Mouse (Mus musculus) urinary bladder, postnatal 4 days (tissue): ENCODE measurements at regions not wholly inside any gene's neighbourhood (a gene's known extent, or its start where the extent isn't known, plus 50 kb on each side); places are given as distances from the start of the nearest gene placed in this dataset.
"Not testable (repeated sequence)": the region's sequence is repeated elsewhere in the genome, so short reads cannot be mapped to it uniquely, and the experiment has no call there.

Source experiments
- DNase-seq, 2 experiments: peaks; one replicate each; pipeline ENCODE4 v3.0.0; 2021 to 2022; ENCODE audit warnings: low spot score in 2 of 2

DNA sequence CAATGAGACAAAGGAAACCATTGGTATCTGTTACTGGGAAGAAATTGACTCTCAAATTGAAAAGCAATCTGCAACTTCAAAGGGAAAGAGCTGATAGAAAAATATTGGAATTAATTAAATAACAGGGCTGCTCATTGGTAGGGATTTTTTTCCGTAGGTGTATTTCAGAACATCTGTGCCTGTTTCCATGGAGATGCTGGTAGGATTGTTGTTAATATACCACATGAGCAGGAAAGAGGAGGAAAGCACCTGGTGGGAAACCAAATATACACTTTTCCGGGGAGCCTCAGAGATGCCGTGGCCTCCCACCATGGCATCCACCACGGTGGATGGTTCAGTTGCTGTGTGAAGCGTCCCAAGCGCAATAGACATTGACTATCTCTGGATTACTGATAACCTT lies 428.0 kb upstream of the Sphkap start:
- no peak for DNase-seq

DNA sequence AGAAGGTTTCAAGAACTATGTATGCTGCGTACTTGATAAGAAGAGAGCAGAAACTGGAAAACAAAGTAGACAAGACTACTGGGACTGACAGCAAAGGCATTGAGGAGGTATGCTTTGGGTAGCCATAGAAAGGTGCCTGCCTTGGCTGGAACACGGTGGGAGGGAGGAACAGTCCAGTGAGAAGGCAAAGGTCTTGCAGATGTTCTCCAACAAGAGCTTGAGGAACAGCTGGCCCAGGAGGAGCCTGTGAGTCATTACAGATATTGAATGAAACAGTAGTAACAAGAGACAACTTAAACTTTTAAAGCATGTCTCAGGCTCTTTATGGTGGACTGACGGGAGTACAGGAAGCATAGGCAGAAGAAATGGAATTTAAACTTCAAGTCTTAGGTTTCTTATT lies 424.9 kb upstream of the Sphkap start:
- DNase-seq: no peak

DNA sequence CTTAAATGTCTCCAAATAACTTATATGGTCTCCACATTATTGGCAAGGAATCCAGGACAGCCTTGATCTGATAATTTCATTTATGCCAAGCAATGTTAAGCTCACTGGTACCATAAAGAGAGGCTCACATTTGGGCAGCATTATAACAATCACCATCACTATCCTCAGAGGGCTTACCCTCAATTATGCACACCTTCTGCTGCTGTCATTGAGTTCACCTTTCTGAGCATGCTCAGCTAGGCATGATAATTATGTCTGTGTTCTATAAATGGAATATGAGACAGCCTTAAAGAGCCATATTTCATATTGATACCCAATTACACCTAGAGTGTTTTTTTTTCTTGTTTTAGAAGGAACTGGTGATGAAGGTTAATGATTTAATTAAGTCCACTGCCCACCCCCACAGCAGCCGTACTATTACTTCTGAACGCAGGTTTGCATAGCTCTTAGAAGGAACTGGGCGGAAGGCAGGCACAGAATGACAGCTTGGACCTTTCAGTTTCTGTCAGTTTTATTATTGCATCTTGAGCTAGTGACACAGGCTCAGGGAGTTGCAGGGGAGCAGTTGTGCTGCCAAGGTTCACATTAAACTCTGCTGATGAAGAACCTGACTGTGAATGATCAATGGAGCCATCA lies 424.0 kb upstream of the Sphkap start:
- no peak for DNase-seq

DNA sequence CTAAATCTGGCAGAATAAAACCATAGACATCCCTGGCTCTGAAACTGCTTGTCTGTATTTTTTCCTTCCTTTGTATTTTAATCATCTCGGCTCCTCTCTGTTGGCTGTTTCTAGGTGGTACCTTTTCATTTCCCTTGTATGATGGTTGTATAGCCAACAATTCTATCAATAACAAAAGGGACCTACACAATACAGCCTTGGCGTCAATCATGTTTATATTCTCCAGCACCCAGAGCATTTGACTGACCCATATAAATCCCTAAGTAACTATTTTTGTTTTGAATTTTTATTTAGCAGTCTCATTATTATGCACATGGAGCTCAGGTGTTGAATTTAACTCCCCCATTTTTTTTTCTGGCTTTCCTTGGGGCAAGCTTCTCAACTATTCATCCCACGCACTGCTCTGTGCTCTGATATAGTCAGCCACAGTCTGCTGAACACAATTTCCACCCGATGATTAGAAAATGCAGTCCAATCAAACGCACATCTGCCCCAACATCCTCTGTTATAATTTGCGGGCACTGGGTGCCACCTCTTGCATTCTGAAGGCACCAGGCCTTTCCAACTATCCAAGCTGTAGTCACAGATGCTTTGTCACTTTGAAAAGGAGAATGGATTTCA lies 422.1 kb upstream of the Sphkap start:
- DNase-seq: no peak

DNA sequence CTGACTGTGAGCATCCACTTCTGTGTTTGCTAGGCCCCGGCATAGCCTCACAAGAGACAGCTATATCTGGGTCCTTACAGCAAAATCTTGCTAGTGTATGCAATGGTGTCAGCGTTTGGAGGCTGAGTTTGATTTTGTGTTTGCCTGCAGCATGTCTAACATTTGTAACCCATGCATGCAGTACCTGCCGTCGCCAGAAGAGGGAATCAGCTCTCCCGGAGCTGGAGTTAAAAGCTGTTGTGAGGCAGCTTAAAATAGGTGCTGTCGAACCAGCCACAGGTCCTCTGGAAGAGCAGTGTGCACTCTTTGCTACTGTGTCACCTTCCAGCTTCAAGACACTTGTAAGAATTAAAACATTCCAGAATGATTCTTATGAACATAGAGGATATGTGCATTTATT lies 403.2 kb upstream of the Sphkap start:
- not testable (repeated sequence) for DNase-seq

DNA sequence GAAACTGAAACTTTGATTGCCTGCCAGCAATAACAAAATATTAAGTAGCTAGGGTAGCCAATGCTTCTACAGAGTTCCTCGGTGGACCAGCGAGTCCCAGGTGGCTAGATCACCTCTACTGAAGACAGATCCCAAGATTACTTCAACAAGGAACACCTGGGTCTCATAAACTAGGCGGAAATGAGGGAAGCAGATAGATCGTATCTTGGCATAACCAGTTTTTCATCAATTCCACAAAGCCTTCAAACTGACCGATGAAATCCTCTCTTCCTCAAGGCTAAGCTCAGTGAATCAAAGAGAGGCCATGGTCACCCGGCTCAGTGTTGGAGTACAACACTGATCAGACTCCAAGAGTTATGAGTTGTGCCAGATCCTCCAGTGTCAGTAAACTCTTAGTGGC lies 400.4 kb upstream of the Sphkap start:
- no peak for DNase-seq

DNA sequence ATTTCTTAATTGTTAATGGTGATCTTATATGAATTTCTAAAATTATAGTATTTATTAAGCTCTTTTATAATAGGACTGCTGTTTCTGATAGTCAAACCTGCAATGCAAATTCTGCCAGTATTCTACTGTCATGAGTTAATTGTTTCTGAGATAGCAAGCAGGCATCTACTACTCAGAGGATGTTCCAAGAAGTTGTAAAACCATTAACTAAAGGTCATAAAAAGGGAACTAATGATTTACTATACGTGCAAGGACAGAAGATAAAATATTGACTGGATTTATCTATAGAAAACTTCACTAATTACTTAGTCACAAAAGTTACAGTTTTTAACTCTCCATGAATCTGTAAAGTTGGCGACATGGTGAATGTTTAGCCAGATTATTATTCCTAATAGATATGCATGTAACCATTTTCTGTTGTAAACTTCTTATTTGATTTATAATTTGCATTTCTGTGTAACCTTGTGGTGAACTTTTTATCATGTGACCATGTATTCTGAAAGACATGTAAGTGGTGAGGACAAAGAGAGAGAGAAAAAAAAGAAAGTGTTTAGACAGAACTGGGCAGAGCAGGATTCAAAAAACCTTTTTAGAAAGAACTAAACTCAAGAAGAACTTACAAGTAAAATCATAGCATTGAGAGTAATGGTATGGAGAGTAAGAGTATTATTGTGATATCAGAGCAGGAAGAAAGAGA lies 395.5 kb upstream of the Sphkap start:
- no peak for DNase-seq

DNA sequence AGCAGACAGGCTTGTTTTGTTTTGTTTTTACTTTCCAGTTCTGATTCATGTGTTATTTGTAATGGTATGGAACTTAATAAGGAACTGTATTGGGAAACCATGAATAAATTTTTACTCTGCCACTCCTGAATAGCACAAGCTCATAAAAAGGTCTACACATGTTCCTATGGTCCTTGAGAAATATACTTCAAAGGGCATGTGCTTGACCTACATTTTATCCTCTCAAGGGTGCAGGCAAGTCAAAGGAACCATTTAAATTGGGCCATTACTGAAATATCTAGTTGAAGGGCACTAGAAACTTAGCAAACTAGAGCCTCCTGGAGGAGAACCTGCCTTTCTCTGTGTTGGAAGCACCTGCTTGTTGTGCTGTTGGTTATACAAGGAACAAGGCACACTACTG lies 393.8 kb upstream of the Sphkap start:
- no peak for DNase-seq

DNA sequence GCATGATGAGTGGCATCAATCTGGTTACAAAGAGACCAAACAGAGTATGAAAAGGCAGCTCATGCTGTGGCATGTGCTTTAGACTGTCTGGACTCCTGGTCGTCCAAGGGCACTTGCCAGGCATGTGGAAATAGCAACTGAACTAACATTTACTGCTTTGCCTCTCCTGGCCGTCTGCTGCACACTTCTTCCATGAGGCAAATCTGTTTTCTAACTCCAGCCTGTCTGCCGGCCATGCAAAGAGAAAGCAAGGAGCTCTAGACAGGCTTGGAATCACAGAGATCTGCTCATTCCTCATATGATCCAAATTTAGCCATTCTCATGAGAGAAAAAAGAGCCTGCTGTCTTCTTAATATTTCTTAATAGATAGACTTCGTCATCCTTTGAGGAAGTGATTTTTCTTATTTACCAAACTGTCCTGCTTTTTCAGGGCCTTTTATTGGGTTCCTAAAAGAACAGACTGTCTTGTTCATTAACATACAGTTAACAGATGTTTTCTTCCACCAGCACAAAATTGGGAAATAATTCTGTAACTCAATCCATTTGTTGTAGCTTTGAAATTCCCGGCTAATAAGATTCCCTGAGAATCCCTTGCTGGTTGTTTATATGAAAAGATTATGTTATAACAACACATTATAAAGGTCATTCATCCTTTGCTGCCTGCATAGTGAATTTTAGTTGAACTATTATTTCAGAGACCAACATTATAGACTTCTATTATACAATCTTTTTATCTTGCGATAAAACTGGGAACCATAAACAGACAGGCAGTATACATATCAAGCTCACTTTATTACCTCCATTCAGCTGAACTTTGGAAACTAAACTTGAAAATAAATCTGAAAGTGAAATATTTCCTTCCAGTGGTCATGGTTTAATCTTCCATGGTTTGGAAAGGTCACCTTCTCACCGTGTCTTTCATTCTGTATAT lies 389.2 kb upstream of the Sphkap start:
- DNase-seq: no peak

DNA sequence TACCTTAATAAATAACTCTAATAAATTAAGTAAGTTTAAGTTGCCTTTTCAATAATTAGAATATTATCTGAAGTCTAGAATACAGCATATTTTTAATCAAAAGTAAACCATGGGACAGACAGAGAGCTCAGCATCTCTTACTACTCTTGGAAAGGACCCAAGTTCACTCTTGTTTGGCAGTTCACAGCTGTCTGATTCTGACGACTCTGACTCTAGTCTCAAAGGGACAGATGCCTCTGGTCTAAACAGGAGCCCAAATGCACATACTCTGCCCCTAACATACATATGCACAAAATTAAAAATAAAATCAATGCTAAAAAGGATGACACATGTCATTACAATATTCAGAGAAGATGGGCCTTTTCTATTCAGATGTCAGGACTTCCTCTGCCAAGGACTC lies 369.2 kb upstream of the Sphkap start:
- no peak for DNase-seq

DNA sequence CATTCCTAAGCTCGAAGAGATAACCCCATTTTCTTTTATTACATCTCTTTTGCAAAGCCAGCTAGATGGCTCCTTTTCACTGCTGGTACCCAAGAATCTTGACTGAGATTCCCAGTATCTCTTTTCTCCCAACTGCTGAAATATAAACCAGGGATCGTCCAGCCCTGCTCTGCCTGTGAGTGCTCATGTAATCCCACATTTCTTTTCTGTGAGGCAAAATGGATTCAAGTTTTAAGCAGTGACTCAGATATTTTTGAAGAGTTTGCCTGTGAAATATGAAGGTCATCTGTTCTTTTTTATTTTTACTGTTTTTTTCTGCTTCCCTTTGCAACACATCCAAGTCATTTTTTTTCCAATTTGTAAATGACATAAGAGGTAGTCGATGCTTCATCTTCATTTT lies 363.2 kb upstream of the Sphkap start:
- no peak for DNase-seq

DNA sequence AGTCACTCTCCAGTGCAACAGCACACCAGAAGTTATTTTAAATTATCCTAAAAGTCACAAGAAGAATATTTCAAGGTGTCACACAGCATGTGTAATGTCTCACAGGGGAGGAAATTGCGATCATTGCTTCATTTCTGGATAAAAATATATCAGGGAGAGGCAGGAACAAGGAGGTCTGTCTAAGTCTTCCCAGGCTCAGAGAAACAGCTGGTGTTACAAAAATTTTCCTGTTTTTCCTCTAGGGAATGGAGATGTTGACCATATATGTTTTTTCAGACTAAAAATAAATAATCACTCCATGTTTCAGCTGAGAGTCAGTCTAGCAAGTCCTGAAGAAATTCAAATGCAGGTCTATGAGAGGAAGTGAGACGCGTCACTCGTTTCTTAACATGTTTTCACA lies 353.5 kb upstream of the Sphkap start:
- no peak for DNase-seq

DNA sequence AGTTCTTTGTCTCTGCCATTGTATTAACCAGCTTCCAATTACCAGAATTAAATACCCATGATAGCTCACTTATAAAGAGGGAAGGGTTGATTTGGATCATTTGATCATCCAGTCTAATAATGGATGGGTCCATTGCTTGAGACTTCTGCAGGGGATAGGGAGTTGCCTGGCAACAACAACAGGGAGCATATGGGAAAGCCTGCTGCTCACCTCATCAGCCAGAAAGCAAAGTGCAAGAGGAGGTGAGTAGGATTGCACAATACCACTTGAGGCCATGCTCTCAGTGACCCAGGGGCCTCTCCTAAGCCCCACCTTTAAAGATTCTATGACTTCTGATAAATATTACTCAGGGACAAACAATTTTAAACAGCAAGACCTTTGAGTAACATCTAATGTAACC lies 348.9 kb upstream of the Sphkap start:
- no peak for DNase-seq

DNA sequence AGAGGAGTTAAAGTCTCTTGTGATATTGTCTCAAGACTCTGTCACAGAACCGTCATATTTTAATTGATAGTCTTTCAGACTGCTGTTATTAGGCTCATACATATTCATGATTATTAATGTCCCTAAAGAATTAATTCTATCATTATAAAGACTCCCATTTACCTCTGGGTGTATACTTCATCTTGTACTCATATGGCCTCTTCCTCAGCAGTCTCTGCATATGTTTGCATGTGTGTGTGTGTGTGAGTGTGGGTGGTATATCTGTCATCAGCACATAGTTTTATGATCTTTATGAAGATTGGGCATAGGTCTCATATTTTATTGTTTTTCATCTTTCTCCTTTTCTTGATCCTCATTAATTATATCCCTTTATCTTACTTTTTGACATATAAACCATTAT lies 347.3 kb upstream of the Sphkap start:
- DNase-seq: no peak

DNA sequence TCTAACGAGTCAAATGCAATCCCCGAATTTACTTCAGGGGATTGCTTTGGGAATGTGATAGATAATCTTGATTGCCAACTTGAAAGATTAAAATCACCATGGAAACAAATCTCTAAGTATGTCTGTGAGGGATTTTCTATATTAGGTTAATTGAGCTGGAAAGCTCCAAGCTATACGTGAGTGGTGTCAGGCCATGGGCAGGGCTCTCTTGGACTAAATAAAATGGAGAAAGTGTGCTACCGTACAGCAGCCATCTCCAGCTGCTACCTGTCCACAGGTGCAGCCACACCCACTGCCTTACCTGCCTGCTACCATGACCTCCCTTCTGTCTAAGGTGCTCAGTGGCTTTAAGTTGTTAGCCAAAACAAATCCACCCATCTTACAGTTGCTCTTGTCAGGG lies 345.0 kb upstream of the Sphkap start:
- no peak for DNase-seq

DNA sequence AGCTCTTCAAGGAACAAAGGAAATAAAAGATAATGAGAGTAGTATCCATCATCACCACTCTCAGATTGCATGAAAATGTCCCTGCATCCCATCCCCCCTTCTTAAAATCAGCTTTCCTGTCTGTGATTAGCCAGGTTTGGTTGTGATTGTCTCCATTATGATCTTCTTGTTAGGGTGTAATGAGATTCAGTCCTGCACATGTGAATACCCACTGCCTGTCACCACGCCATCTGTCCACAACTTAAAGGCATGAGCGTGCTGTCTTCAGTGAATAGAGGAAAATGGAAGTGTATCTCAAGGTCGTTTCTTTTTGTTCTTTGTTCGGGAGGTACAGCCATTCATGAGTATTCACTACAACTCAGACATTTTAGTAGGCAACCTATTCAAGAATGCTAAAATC lies 341.0 kb upstream of the Sphkap start:
- no peak for DNase-seq

DNA sequence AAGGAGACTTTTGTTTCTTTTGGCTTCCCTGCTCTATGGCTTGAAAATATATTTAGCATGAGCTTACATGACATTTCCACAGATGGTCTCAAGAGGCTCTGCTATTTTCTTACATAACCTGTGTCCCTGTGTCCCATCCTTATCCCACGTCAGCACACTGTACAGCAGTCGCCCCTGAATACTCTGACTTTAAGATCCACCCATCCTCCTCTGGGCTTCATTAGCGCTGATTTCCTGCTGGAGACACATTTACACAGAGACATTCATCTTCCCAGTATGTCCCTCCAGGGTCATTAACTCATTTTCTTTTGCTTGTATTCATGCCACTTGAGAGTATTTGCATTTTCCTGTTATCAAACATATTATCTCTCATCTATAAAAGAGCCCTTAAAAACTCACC lies 340.1 kb upstream of the Sphkap start:
- no peak for DNase-seq

DNA sequence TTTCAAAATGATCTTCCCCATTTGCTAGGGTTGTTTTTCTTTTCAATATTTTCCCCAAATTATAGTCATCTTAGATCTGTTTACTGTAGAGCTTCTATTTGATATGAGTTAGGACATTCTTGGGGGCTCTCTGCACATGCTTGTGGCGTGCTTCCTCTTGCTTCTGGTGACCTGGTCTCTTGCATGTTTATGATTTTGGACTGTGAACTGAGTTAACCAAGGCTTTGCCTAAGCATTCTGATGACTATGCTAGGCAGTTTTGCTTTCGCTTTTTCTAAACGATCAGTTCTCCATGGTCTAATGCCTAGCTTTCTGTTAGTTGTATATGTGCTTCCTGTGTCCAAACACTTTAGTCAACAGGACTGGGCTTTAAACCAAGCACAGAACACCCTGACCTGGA lies 339.4 kb upstream of the Sphkap start:
- no peak for DNase-seq

DNA sequence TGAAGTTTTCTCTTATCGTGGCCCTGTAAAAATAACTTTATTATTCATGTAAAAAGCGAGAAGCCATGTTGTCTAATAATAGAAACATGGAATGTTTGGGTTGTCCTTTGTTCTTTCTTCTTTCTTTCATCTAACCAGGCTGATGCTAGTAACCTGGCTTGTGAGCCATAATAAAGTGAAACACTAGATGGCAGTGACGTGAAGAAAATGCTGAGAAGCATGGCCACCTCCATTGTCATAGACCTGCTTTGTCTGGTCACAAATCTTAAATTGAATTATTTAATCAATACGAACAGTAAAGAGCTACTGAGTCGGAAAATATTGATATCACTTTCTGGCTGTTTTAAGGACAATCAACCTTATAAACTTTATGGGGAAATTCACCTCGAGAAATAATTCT lies 338.0 kb upstream of the Sphkap start:
- DNase-seq: no peak

DNA sequence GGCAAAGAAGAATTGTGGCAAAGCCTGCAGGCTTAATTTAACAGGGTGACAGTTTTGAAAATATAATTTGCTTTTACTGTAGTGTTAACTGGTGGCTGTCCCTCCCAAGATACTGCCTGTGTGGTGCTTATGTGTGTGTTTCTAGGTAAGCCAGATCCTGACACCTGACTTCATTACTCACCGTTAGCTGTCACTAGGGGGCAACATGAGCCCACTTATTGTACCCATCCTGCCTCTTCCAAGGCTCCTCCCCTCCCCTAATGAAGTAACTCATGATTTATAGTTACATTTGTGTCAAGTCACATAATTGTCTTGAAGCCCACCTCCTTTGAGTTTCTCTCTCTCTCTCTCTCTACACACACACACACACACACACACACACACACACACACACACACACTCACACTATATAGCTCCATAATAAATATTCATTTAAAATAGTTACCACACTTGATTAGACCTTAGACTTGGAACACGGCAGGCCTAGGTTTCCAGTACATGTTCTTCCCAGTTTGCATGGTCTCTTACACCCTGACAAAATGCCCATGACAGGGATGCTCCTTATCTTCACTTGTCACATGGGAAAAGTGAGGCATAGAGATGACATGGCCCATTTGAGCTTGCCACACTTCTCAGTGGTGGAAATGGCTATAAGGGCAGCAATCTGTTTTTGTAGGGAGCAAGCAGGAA lies 328.6 kb upstream of the Sphkap start:
- DNase-seq: no peak

DNA sequence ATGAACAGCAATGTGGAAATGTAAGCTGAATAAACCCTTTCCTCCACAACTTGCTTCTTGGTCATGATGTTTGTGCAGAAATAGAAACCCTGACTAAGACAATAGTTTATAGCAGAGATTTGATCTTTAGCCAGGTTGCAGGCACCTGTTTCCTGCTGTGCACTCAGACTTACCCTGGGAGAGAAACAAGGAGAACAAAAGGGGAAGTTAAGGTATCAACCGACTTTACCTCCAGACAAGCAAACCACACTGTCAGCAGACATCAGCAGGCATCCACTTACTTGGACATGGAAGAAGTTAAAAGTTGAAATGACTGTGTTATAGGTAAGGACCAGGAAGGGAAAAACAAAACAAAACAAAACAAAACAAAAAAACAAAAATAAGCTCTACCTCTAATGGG lies 323.7 kb upstream of the Sphkap start:
- no peak for DNase-seq

DNA sequence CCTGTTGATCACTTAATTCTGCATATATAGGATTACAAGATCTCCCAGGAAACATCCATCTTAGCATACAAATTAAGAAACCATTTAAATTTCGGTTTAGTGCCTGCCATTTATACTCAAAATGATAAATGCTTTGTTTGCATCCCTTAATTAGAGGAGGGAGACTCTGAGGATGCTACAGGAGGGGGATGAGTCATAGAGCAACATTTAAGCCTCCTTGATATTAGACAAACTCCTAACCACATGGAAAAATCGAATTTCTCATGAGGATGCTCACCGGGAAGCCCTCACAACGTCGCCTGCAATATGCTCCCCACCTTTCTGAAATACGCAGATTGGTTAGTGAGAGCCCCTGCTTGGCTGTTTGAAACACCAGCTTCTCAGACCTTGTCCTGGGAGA lies 320.8 kb upstream of the Sphkap start:
- DNase-seq: no peak
